Mouse (Mus musculus): ENCODE results near the gene Synrg. TPM values are rescaled to one million over a fixed set of nuclear protein-coding genes. Genes with fewer than 3 reads are reported as not detected.
A peak's percentile ranks its signal among the peaks of the same experiment; 100 is the strongest.

Gene Synrg
- polyA plus RNA-seq, 1 experiment from 2014 or later = 5.3 TPM

DNA sequence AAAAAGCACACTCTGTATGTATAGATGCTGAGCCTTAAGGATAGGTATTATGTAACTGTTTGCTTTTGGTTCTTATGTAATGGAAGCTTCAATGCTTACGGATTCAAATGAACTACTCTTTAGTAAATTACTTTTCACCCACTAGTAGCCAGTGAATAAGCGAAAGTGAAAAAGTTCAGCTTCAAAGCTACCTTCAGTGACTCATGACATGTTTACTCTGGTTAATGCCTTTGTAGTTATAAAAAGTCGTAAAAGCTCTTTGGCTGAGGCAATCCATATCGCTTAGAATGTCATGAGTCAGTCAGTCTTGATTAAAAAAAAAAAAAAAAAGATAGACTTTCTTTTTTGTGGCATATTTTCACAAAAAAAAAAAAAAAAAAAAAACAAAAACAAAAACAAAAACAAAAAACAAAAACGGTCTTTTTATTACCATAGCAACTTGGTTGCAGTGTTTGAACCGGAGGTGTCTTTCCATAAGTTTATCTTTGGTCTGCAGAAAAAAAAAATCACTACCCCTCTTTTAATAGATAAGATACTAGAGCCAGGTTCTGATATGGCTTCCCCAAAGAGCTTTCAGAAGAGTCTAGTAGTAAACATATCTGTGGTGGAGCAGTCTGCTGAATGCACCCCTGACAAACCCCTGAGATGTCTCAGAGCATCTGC is 52.0 kb downstream of the Synrg start:
- Histone ChIP-seq H3K4me1 (ENCODE audit: control insufficient read depth, low read depth, low read length) (peaks cover 3% of the 10 kb centered on the region; the same call in 1 of the 2 replicates), H3K27me3 (ENCODE audit: control insufficient read depth, insufficient read depth, low read depth, low read length) (no peaks in the 10 kb centered on the region), H3K36me3 (ENCODE audit: control insufficient read depth, insufficient read depth) (peaks cover 6% of the 10 kb centered on the region), H3K9me3 (replicated peaks; ENCODE audit: control insufficient read depth, low read length) (no peaks in the 10 kb centered on the region), H3K4me2 (ENCODE audit: low read depth, low read length) (no peak overlapping the region), H3K27ac (ENCODE audit: low read length) (peak overlapping the region; percentile 69), H3K9ac (ENCODE audit: low read depth, low read length) (no peak overlapping the region), H3K4me3 (ENCODE audit: low read depth, low read length) (no peak overlapping the region)
- no peak for ATAC-seq (ENCODE audit: low read depth)
- 63% methylated on average over 6 of the region's 6 CpGs for WGBS (ENCODE audit: insufficient replicate concordance)

GRCm38 (mm10) chr11:84016810-84017508 is 52.7 kb downstream of the Synrg start:
- Histone ChIP-seq H3K4me2 (ENCODE audit: low read depth, low read length) (no peak overlapping the region), H3K9me3 (replicated peaks; ENCODE audit: control insufficient read depth, low read length) (no peaks in the 10 kb centered on the region), H3K36me3 (ENCODE audit: control insufficient read depth, insufficient read depth) (peaks cover 9% of the 10 kb centered on the region), H3K9ac (ENCODE audit: low read depth, low read length) (no peak overlapping the region), H3K4me3 (ENCODE audit: low read depth, low read length) (no peak overlapping the region), H3K27me3 (ENCODE audit: control insufficient read depth, insufficient read depth, low read depth, low read length) (no peaks in the 10 kb centered on the region), H3K27ac (ENCODE audit: low read length) (peak overlapping the region; percentile 69), H3K4me1 (ENCODE audit: control insufficient read depth, low read depth, low read length) (peaks cover 3% of the 10 kb centered on the region; the same call in 1 of the 2 replicates)
- WGBS (ENCODE audit: insufficient replicate concordance) = 73% methylated on average over 7 of the region's 7 CpGs
- peak; percentile 80 for ATAC-seq (ENCODE audit: low read depth)

GRCm38 (mm10) chr11:84027231-84027630 is 63.0 kb downstream of the Synrg start:
- no peak for ATAC-seq (ENCODE audit: low read depth)
- WGBS (ENCODE audit: insufficient replicate concordance) = 79% methylated on average over 5 of the region's 5 CpGs
- H3K27me3 ChIP-seq (ENCODE audit: control insufficient read depth, insufficient read depth, low read depth, low read length) = no peaks in the 10 kb centered on the region
- H3K4me1 ChIP-seq (ENCODE audit: control insufficient read depth, low read depth, low read length) = no peaks in the 10 kb centered on the region
- H3K9me3 ChIP-seq (replicated peaks; ENCODE audit: control insufficient read depth, low read length) = no peaks in the 10 kb centered on the region
- H3K9ac ChIP-seq (ENCODE audit: low read depth, low read length) = no peak overlapping the region
- peaks cover 28% of the 10 kb centered on the region for H3K36me3 ChIP-seq (ENCODE audit: control insufficient read depth, insufficient read depth)
- no peak overlapping the region for H3K27ac ChIP-seq (ENCODE audit: low read length)
- no peak overlapping the region for H3K4me2 ChIP-seq (ENCODE audit: low read depth, low read length)
- H3K4me3 ChIP-seq (ENCODE audit: low read depth, low read length) = no peak overlapping the region

- Histone ChIP-seq H3K9ac (ENCODE audit: low read depth, low read length) (no peak overlapping the region), H3K9me3 (replicated peaks; ENCODE audit: control insufficient read depth, low read length) (no peaks in the 10 kb centered on the region), H3K4me2 (ENCODE audit: low read depth, low read length) (no peak overlapping the region), H3K27me3 (ENCODE audit: control insufficient read depth, insufficient read depth, low read depth, low read length) (no peaks in the 10 kb centered on the region), H3K4me1 (ENCODE audit: control insufficient read depth, low read depth, low read length) (no peaks in the 10 kb centered on the region), H3K27ac (ENCODE audit: low read length) (no peak overlapping the region), H3K4me3 (ENCODE audit: low read depth, low read length) (no peak overlapping the region), H3K36me3 (ENCODE audit: control insufficient read depth, insufficient read depth) (peaks cover 25% of the 10 kb centered on the region)
- WGBS (ENCODE audit: insufficient replicate concordance) = 74% methylated on average over 9 of the region's 9 CpGs
- no peak for ATAC-seq (ENCODE audit: low read depth)
Measured at GRCm38 (mm10) chr11:84028271-84029028, 64.2 kb downstream of the Synrg start.

DNA sequence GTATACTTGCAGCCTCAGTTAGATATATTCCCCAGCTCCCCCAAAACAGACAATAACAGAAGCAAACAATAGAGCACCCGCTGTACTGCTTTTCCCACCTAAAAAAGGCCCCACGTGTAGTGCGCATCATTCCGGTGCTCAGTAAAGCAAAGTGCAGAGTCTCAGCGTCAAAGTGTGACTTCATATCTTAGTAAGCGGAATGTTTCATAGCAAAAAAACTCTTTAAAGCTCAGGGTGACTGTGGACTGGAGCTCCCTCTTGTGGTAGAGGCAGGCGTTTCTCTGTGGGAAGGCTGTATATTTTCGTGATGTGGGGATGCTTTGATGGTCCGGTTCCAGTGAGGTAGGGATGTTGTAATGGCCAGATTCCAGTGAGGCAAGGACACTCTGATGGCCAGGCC is 67.7 kb downstream of the Synrg start:
- Histone ChIP-seq H3K27me3 (ENCODE audit: control insufficient read depth, insufficient read depth, low read depth, low read length) (no peaks in the 10 kb centered on the region), H3K27ac (ENCODE audit: low read length) (no peak overlapping the region), H3K9me3 (replicated peaks; ENCODE audit: control insufficient read depth, low read length) (no peaks in the 10 kb centered on the region), H3K9ac (ENCODE audit: low read depth, low read length) (no peak overlapping the region), H3K4me3 (ENCODE audit: low read depth, low read length) (no peak overlapping the region), H3K36me3 (ENCODE audit: control insufficient read depth, insufficient read depth) (peaks cover 6% of the 10 kb centered on the region; the same call in 1 of the 2 replicates), H3K4me1 (ENCODE audit: control insufficient read depth, low read depth, low read length) (no peaks in the 10 kb centered on the region), H3K4me2 (ENCODE audit: low read depth, low read length) (no peak overlapping the region)
- no peak for ATAC-seq (ENCODE audit: low read depth)
- WGBS (ENCODE audit: insufficient replicate concordance) = 44% methylated on average over 9 of the region's 9 CpGs

DNA sequence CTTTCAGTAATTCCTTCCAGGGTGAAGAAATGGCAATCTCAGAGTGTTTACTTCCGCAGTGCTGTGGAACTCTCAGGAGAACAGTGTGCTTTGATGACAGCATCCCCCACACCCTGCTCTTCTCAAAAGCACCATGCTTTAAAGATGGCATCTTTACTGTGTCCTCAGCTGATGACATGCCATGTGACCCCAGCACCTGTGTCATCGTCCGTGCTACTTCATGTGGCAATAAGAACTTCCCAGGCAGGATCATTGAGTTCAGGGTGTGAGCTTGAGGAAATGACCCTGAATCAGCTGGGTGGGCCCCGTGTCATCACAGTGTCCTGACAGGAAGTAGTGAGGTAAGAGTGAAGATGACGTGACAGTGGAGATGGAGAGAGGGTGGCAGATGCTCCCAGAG is 68.3 kb downstream of the Synrg start:
- H3K27ac ChIP-seq (ENCODE audit: low read length) = no peak overlapping the region
- H3K4me3 ChIP-seq (ENCODE audit: low read depth, low read length) = no peak overlapping the region
- no peak for ATAC-seq (ENCODE audit: low read depth)
- no peaks in the 10 kb centered on the region for H3K4me1 ChIP-seq (ENCODE audit: control insufficient read depth, low read depth, low read length)
- H3K9me3 ChIP-seq (replicated peaks; ENCODE audit: control insufficient read depth, low read length) = no peaks in the 10 kb centered on the region
- H3K4me2 ChIP-seq (ENCODE audit: low read depth, low read length) = no peak overlapping the region
- H3K27me3 ChIP-seq (ENCODE audit: control insufficient read depth, insufficient read depth, low read depth, low read length) = no peaks in the 10 kb centered on the region
- H3K36me3 ChIP-seq (ENCODE audit: control insufficient read depth, insufficient read depth) = peaks cover under 1% of the 10 kb centered on the region; the same call in 1 of the 2 replicates
- no peak overlapping the region for H3K9ac ChIP-seq (ENCODE audit: low read depth, low read length)
- 69% methylated on average over 5 of the region's 5 CpGs for WGBS (ENCODE audit: insufficient replicate concordance)

DNA sequence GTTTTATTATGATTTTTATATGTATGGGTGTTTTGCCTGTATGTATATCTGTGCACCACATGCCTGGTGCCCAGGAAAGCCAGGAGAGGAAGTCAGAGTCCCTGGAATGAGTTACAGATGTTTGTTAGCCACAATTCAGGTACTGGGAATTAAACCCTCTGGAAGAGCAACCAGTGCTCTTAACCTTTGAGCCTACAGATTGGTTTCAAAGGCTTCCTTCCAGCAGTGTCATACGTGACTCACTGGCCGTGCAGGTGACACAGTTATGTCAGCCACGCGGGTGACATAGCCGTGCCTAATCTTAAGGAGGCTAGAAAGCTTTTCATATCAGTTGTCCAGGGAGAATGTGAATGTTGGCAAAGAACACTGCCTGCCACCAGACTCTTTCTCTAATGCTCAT is 69.4 kb downstream of the Synrg start:
- no peak overlapping the region for H3K4me3 ChIP-seq (ENCODE audit: low read depth, low read length)
- WGBS (ENCODE audit: insufficient replicate concordance) = 85% methylated on average over 5 of the region's 5 CpGs
- H3K9me3 ChIP-seq (replicated peaks; ENCODE audit: control insufficient read depth, low read length) = no peaks in the 10 kb centered on the region

GRCm38 (mm10) chr11:84040621-84041020 is 76.4 kb downstream of the Synrg start:
- no peak overlapping the region for H3K4me3 ChIP-seq (ENCODE audit: low read depth, low read length)
- peaks cover 3% of the 10 kb centered on the region; the same call in 1 of the 2 replicates for H3K36me3 ChIP-seq (ENCODE audit: control insufficient read depth, insufficient read depth)
- WGBS (ENCODE audit: insufficient replicate concordance) = 83% methylated on average over 6 of the region's 6 CpGs

More for the DNA sequence above, 69.4 kb downstream of the Synrg start:
- H3K27me3 ChIP-seq (ENCODE audit: control insufficient read depth, insufficient read depth, low read depth, low read length) = no peaks in the 10 kb centered on the region
- ATAC-seq (ENCODE audit: low read depth) = no peak
- H3K36me3 ChIP-seq (ENCODE audit: control insufficient read depth, insufficient read depth) = no peaks in the 10 kb centered on the region; the same call in 1 of the 2 replicates
- no peak overlapping the region for H3K4me2 ChIP-seq (ENCODE audit: low read depth, low read length)
- no peak overlapping the region for H3K27ac ChIP-seq (ENCODE audit: low read length)
- no peak overlapping the region for H3K9ac ChIP-seq (ENCODE audit: low read depth, low read length)
- no peaks in the 10 kb centered on the region for H3K4me1 ChIP-seq (ENCODE audit: control insufficient read depth, low read depth, low read length)

More at GRCm38 (mm10) chr11:84040621-84041020, 76.4 kb downstream of the Synrg start:
- H3K9ac ChIP-seq (ENCODE audit: low read depth, low read length) = no peak overlapping the region
- H3K4me1 ChIP-seq (ENCODE audit: control insufficient read depth, low read depth, low read length) = no peaks in the 10 kb centered on the region
- H3K27ac ChIP-seq (ENCODE audit: low read length) = no peak overlapping the region
- H3K27me3 ChIP-seq (ENCODE audit: control insufficient read depth, insufficient read depth, low read depth, low read length) = no peaks in the 10 kb centered on the region
- H3K4me2 ChIP-seq (ENCODE audit: low read depth, low read length) = no peak overlapping the region
- no peak for ATAC-seq (ENCODE audit: low read depth)
- H3K9me3 ChIP-seq (replicated peaks; ENCODE audit: control insufficient read depth, low read length) = no peaks in the 10 kb centered on the region
